Mouse (Mus musculus) bone marrow macrophage, adult 2 months (primary cell): ENCODE data around the gene Tma7. TPM values are rescaled to one million over a fixed set of nuclear protein-coding genes. Genes with fewer than 3 reads are reported as not detected.

ENCODE experiments used
- H3K27ac ChIP-seq: 2 replicates; pipeline ENCODE4 v1.5.1; 2012; ENCODE audit warnings: low read depth, low read length; ENCODE audit not compliant: insufficient read depth
- H3K4me1 ChIP-seq: 2 replicates; pipeline ENCODE4 v1.6.1; 2012; ENCODE audit warnings: low read length; ENCODE audit not compliant: control insufficient read depth, insufficient read depth
- H3K4me3 ChIP-seq: 2 replicates; pipeline ENCODE4 v1.5.1; 2012; ENCODE audit warnings: mild to moderate bottlenecking, low read length, moderate library complexity; ENCODE audit not compliant: insufficient read depth
- CTCF ChIP-seq: IDR thresholded peaks from 2 replicates; pipeline ENCODE4 v1.5.1; 2012; ENCODE audit warnings: low read depth, mild to moderate bottlenecking, low read length, moderate library complexity
- POLR2A ChIP-seq: IDR thresholded peaks from 2 replicates; pipeline ENCODE4 v1.6.1; 2012; ENCODE audit warnings: mild to moderate bottlenecking, low read depth, low read length, borderline replicate concordance
- polyA plus RNA-seq: library from polyadenylated mRNA; stranded (reverse); fragments of >200 nt; gene quantifications from 2 replicates; pipeline ENCODE4 v1.2.4, GENCODE M21; 2012; ENCODE audit not compliant: missing spikeins, insufficient read depth, insufficient read length

Gene Tma7
- polyA plus RNA-seq, 1 experiment = 299 TPM

DNA sequence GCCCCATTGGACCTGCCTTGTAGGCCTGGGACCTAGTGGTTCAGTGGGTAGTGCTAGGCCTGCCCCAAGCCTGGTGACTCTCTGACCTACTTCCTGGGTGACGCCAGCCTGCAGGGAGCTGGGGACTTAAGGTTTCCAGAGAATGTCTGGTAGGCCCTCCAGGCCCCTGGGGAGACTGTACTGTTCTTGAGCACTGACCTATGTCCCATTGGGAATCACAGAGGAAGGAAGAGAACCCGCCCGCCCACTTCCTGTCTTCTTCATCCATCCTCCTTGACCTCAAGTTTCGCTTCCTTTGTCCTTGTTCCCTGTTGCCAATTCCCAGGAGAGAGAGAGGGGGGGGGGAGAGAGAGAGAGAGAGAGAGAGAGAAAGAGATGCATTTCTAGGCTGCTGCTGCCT lies 35.7 kb upstream of the Tma7 start:
- TF ChIP-seq CTCF (no peak), POLR2A (no peak)
- no peak overlapping the region for H3K4me3 ChIP-seq
- H3K27ac ChIP-seq = peak overlapping the region; percentile 39
- H3K4me1 ChIP-seq = peaks cover 28% of the 10 kb centered on the region

GRCm38 (mm10) chr9:109116205-109116604 lies 33.8 kb upstream of the Tma7 start:
- H3K4me3 ChIP-seq = no peak overlapping the region
- no peak overlapping the region for H3K27ac ChIP-seq
- peaks cover 23% of the 10 kb centered on the region for H3K4me1 ChIP-seq
- TF ChIP-seq POLR2A (no peak), CTCF (no peak)

DNA sequence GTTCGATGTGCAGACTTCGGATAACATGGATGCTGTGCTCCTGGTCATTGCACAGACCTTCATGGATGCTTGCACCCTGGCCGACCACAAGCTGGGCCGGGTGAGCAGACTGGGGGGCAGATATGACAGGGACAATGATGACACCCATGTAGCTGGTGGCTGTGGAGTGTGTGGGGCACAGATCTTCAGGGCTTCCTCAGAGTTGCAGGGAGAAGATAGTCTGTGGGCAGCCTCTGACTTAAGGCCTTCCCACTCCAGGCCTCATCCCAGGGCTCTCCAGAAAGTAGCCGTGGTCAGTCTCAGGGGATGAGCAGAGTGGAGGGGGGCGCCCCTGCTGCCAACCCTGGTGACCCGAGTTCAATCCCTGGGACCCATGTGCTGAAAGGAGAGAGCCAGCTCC lies 32.5 kb upstream of the Tma7 start:
- H3K27ac ChIP-seq = no peak overlapping the region

DNA sequence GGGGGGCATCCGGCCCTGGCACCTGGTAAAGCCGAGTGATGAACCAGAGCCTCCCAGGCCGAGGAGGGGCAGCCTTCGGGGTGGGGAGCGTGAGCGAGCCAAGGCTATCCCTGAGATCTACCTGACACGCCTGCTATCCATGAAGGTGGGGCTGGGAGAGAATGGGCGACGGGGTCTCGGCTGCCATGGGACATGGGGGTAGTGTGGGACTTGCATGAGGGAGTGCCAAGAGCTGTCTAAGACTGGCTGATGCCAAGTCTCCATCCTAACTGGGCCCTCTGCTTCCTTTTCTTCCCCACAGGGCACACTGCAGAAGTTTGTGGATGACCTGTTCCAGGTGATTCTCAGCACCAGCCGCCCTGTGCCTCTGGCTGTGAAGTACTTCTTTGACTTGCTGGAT lies 31.9 kb upstream of the Tma7 start:
- Histone ChIP-seq H3K4me1 (peaks cover 23% of the 10 kb centered on the region), H3K27ac (no peak overlapping the region), H3K4me3 (no peak overlapping the region)
- TF ChIP-seq CTCF (no peak), POLR2A (no peak)

More for the DNA sequence above, 32.5 kb upstream of the Tma7 start:
- H3K4me3 ChIP-seq = no peak overlapping the region
- TF ChIP-seq CTCF = no peak
- TF ChIP-seq POLR2A = no peak
- H3K4me1 ChIP-seq = peaks cover 23% of the 10 kb centered on the region

DNA sequence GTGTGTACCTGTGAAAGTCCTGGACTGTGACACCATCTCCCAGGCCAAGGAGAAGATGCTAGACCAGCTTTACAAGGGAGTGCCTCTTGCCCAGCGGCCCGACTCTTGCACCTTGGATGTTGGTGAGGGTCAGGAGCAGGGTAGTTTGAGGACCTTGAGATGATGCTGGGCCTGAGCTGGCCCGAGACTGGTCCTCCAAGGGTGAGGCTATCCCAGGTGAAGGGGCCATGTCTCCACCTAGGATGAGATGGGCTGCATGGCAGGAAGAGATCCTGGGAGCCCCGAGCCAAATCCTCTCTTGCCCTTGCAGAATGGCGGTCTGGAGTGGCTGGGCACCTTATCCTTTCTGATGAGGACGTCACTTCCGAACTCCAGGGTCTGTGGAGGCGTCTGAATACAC lies 30.9 kb upstream of the Tma7 start:
- H3K4me1 ChIP-seq = peaks cover 17% of the 10 kb centered on the region
- no peak for TF ChIP-seq POLR2A
- H3K27ac ChIP-seq = no peak overlapping the region
- no peak overlapping the region for H3K4me3 ChIP-seq

DNA sequence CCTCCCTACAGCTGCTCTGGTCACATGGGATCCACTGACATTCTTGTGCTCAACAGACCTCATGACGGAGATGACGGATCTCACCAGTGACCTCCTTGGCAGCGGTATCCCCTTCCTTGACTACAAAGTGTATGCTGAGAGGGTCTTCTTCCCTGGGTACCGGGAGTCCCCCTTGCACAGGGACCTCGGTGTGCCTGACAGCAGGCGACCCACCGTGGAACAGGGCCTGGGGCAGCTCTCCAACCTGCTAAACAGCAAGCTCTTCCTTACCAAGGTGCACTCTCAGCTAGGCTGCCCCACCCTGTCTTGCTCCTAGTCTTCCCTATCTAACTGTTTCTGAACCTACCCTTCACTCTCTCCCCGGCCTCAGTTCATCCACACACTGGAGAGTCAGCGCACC lies 29.2 kb upstream of the Tma7 start:
- TF ChIP-seq POLR2A (no peak), CTCF (no peak)

GRCm38 (mm10) chr9:109111101-109111500 lies 28.7 kb upstream of the Tma7 start:
- Histone ChIP-seq H3K4me1 (0 out of 2 replicates have a peak, but pooled peaks cover 4% of the 10 kb centered on the region), H3K27ac (no peak overlapping the region), H3K4me3 (no peak overlapping the region)
- TF ChIP-seq POLR2A = no peak
- no peak for TF ChIP-seq CTCF

More for the DNA sequence above, 29.2 kb upstream of the Tma7 start:
- Histone ChIP-seq H3K4me1 (0 out of 2 replicates have a peak, but pooled peaks cover 4% of the 10 kb centered on the region), H3K27ac (no peak overlapping the region), H3K4me3 (no peak overlapping the region)

GRCm38 (mm10) chr9:109110240-109110639 lies 27.9 kb upstream of the Tma7 start:
- peaks cover 7% of the 10 kb centered on the region; the same call in 1 of the 2 replicates for H3K4me1 ChIP-seq
- H3K27ac ChIP-seq = no peak overlapping the region
- TF ChIP-seq CTCF (no peak), POLR2A (no peak)
- H3K4me3 ChIP-seq = no peak overlapping the region

GRCm38 (mm10) chr9:109107341-109107740 lies 25.0 kb upstream of the Tma7 start:
- no peak for TF ChIP-seq CTCF
- TF ChIP-seq POLR2A = no peak
- Histone ChIP-seq H3K4me1 (peaks cover 3% of the 10 kb centered on the region; the same call in 1 of the 2 replicates), H3K27ac (no peak overlapping the region), H3K4me3 (no peak overlapping the region)

GRCm38 (mm10) chr9:109105648-109106047 lies 23.3 kb upstream of the Tma7 start:
- peaks cover 3% of the 10 kb centered on the region; the same call in 1 of the 2 replicates for H3K4me1 ChIP-seq
- H3K4me3 ChIP-seq = no peak overlapping the region
- H3K27ac ChIP-seq = no peak overlapping the region
- no peak for TF ChIP-seq CTCF
- TF ChIP-seq POLR2A = no peak

- no peak for TF ChIP-seq POLR2A
- TF ChIP-seq CTCF = no peak
- no peak overlapping the region for H3K4me3 ChIP-seq
- no peak overlapping the region for H3K27ac ChIP-seq
- peaks cover 3% of the 10 kb centered on the region; the same call in 1 of the 2 replicates for H3K4me1 ChIP-seq
These were observed 22.6 kb upstream of the Tma7 start for GRCm38 (mm10) chr9:109105011-109105410.
